Mouse (Mus musculus) activated CD4-positive, CD25-positive, alpha-beta regulatory T cell, adult 9 weeks (primary cell): ENCODE data around the gene Slf1. TPM values are rescaled to one million over a fixed set of nuclear protein-coding genes. Genes with fewer than 3 reads are reported as not detected.

Source experiments
- polyA plus RNA-seq: library from polyadenylated mRNA; unstranded; fragments of 100-300 nt; shearing (Covaris generic); gene quantifications from one replicate; pipeline ENCODE4 v1.2.1, GENCODE M21; 2017

Slf1 gene
- 23.3 TPM for polyA plus RNA-seq

GRCm38 (mm10) chr13:77134931-77135620 is at the start of gene Slf1, which contains the start of gene 2210408I21Rik:
Gene Slf1 (minus strand): TSS chr13:77135473.
Gene 2210408I21Rik (plus strand): TSS chr13:77135540.

Other genes with a start within 250 kb of the Slf1 start
- gene 2210408I21Rik, start 67 bp upstream of the Slf1 start, polyA plus RNA-seq: 2.9 TPM